Mouse (Mus musculus) small intestine, adult 10 weeks (tissue): ENCODE data around the gene Kank1. TPM values are rescaled to one million over a fixed set of nuclear protein-coding genes. Genes with fewer than 3 reads are reported as not detected.

Source experiments
- polyA plus RNA-seq: library from polyadenylated mRNA; stranded (reverse); fragments of 350-450 nt; fragmentation: Illumina TruSeq; extraction: RNeasy Lipid Tissue Mini Kit (QIAGEN cat#74804); gene quantifications from one replicate; pipeline ENCODE4 v1.2.3, GENCODE M21; 2014; ENCODE audit warnings: low replicate concordance

Gene Kank1
- polyA plus RNA-seq: 4.6 TPM

GRCm38 (mm10) chr19:25236596-25237491 lies at the start of gene Kank1:
Kank1 (plus strand) TSS chr19:25236975.

Other genes starting within 250 kb of the Kank1 start
- 13.8 TPM for gene Dock8, start 237.4 kb upstream of the Kank1 start, polyA plus RNA-seq